Mouse (Mus musculus): ENCODE data around the gene Gucd1. TPM values are rescaled to one million over a fixed set of nuclear protein-coding genes. Genes with fewer than 3 reads are reported as not detected.
"Not testable (repeated sequence)": the region's sequence is repeated elsewhere in the genome, so short reads cannot be mapped to it uniquely, and the experiment has no call there.

The Gucd1 gene
- total RNA-seq, 2 experiments from 2014 or later: 21.3 to 22.4 TPM

GRCm38 (mm10) chr10:75547901-75548300, 30.1 kb upstream of the Gucd1 start:
- no peak for DNase-seq (ENCODE audit: low spot score in 2 of 2)

GRCm38 (mm10) chr10:75536123-75536522, 18.4 kb upstream of the Gucd1 start:
- DNase-seq (ENCODE audit: low spot score in 2 of 2): no peak

GRCm38 (mm10) chr10:75535423-75535822, 17.7 kb upstream of the Gucd1 start:
- no peak for DNase-seq (ENCODE audit: low spot score in 2 of 2)

GRCm38 (mm10) chr10:75534934-75535333, 17.2 kb upstream of the Gucd1 start:
- DNase-seq (ENCODE audit: low spot score in 2 of 2): no peak

- no peak for DNase-seq (ENCODE audit: low spot score in 2 of 2)
Measured at GRCm38 (mm10) chr10:75534216-75534615, 16.4 kb upstream of the Gucd1 start.

GRCm38 (mm10) chr10:75531532-75532090, 13.8 kb upstream of the Gucd1 start:
- DNase-seq (ENCODE audit: low spot score in 2 of 2): no peak

- DNase-seq (ENCODE audit: low spot score in 2 of 2): no peak
Measured at GRCm38 (mm10) chr10:75530322-75530721, 12.6 kb upstream of the Gucd1 start.

- not testable (repeated sequence) for DNase-seq (ENCODE audit: low spot score in 2 of 2)
Measured at GRCm38 (mm10) chr10:75525450-75525849, 7.7 kb upstream of the Gucd1 start.

- no peak for DNase-seq (ENCODE audit: low spot score in 2 of 2)
Measured at GRCm38 (mm10) chr10:75521643-75522042, 3.9 kb upstream of the Gucd1 start.

GRCm38 (mm10) chr10:75520581-75520980, 2.8 kb upstream of the Gucd1 start:
- DNase-seq (ENCODE audit: low spot score in 2 of 2): no peak

GRCm38 (mm10) chr10:75517073-75517757, 557 bp downstream of the Gucd1 start, which contains the start of gene Snrpd3:
Gene Snrpd3 (plus strand): TSS chr10:75517551.
- peak in 1 of 2 experiments; percentile 94 for DNase-seq (ENCODE audit: low spot score in 2 of 2)

GRCm38 (mm10) chr10:75516724-75517072, 1.1 kb downstream of the Gucd1 start:
- DNase-seq (ENCODE audit: low spot score in 2 of 2): no peak

- DNase-seq (ENCODE audit: low spot score in 2 of 2): peak in 1 of 2 experiments; percentile 32
Measured at GRCm38 (mm10) chr10:75516038-75516723, 1.6 kb downstream of the Gucd1 start.

- no peak for DNase-seq (ENCODE audit: low spot score in 2 of 2)
Measured at GRCm38 (mm10) chr10:75515216-75516037, 2.3 kb downstream of the Gucd1 start.

- DNase-seq (ENCODE audit: low spot score in 2 of 2): no peak
Measured at GRCm38 (mm10) chr10:75514361-75514760, 3.4 kb downstream of the Gucd1 start.

GRCm38 (mm10) chr10:75513306-75514067, 4.3 kb downstream of the Gucd1 start:
- no peak for DNase-seq (ENCODE audit: low spot score in 2 of 2)

- no peak for DNase-seq (ENCODE audit: low spot score in 2 of 2)
Measured at GRCm38 (mm10) chr10:75512796-75513195, 5.0 kb downstream of the Gucd1 start.

- DNase-seq (ENCODE audit: low spot score in 2 of 2): no peak
Measured at GRCm38 (mm10) chr10:75511897-75512296, 5.9 kb downstream of the Gucd1 start.

- DNase-seq (ENCODE audit: low spot score in 2 of 2): no peak
Measured at GRCm38 (mm10) chr10:75511060-75511459, 6.7 kb downstream of the Gucd1 start.

GRCm38 (mm10) chr10:75510446-75510845, 7.3 kb downstream of the Gucd1 start:
- DNase-seq (ENCODE audit: low spot score in 2 of 2): peak in 1 of 2 experiments; percentile 34

- DNase-seq (ENCODE audit: low spot score in 2 of 2): not testable (repeated sequence)
Measured at GRCm38 (mm10) chr10:75505928-75506327, 11.8 kb downstream of the Gucd1 start.
